Mouse (Mus musculus) heart, embryonic 16.5 days (tissue): ENCODE measurements at regions not wholly inside any gene's neighbourhood (a gene's known extent, or its start where the extent isn't known, plus 50 kb on each side); places are given as distances from the start of the nearest gene placed in this dataset.

ENCODE experiments used
- ATAC-seq: fragments of 200-750 bp; cut with Nextera tagmentation; replicated peaks from 2 replicates; pipeline ENCODE4 v1.8.0; 2017; ENCODE audit warnings: moderate number of reproducible peaks; ENCODE audit not compliant: insufficient read depth, low FRiP score; ENCODE audit errors: extremely low read depth
- H3K27ac ChIP-seq: fragments of 300-500 bp; sonication (generic); 2 replicates; pipeline ENCODE4 v1.5.1; 2014; ENCODE audit warnings: mild to moderate bottlenecking, low read length, control low read depth, moderate library complexity
- H3K27me3 ChIP-seq: fragments of 300-500 bp; sonication (generic); 2 replicates; pipeline ENCODE4 v1.6.1; 2014; ENCODE audit warnings: low read length, mixed read lengths; ENCODE audit not compliant: control insufficient read depth, insufficient read depth
- H3K36me3 ChIP-seq: fragments of 300-500 bp; sonication (generic); 2 replicates; pipeline ENCODE4 v1.6.1; 2014; ENCODE audit not compliant: control insufficient read depth, insufficient read depth
- H3K4me1 ChIP-seq: fragments of 300-500 bp; sonication (generic); 2 replicates; pipeline ENCODE4 v1.6.1; 2014; ENCODE audit warnings: low read length, mixed read lengths; ENCODE audit not compliant: control insufficient read depth, insufficient read depth
- H3K4me2 ChIP-seq: fragments of 300-500 bp; sonication (generic); 2 replicates; pipeline ENCODE4 v1.6.1; 2014; ENCODE audit warnings: low read depth, mild to moderate bottlenecking, control low read depth, low read length
- H3K4me3 ChIP-seq: fragments of 300-500 bp; sonication (generic); 2 replicates; pipeline ENCODE4 v1.5.1; 2014; ENCODE audit warnings: mild to moderate bottlenecking, control low read depth, low read length
- H3K9ac ChIP-seq: fragments of 300-500 bp; sonication (generic); 2 replicates; pipeline ENCODE4 v1.6.1; 2014; ENCODE audit warnings: low read length, control low read depth
- H3K9me3 ChIP-seq: fragments of 300-500 bp; sonication (generic); replicated peaks from 2 replicates; pipeline ENCODE4 v1.6.1; 2016; ENCODE audit warnings: low read length; ENCODE audit not compliant: control insufficient read depth
- WGBS: fragments of 180-500 bp; shearing (Covaris S2); extraction: QIAGEN DNeasy Blood & Tissue Kit; methylation state at CpG from one replicate; pipeline ENCODE4 v1.1.7; 2014; 5-methylcytosine and 5-hydroxymethylcytosine counted together

- H3K27ac ChIP-seq: no peak overlapping the region
- H3K9me3 ChIP-seq: no peaks in the 10 kb centered on the region
- H3K9ac ChIP-seq: no peak overlapping the region
- no peak overlapping the region for H3K4me3 ChIP-seq
- H3K4me1 ChIP-seq: no peaks in the 10 kb centered on the region
- H3K27me3 ChIP-seq: no peaks in the 10 kb centered on the region
- no peaks in the 10 kb centered on the region for H3K36me3 ChIP-seq
- no peak for ATAC-seq
- H3K4me2 ChIP-seq: no peak overlapping the region
- 81% methylated on average over 10 of the region's 10 CpGs for WGBS
Observed at GRCm38 (mm10) chr16:78067532-78068118, 233.7 kb upstream of the Cxadr start.

GRCm38 (mm10) chr16:78060516-78060915, 240.8 kb upstream of the Cxadr start:
- Histone ChIP-seq H3K9ac (no peak overlapping the region), H3K4me1 (no peaks in the 10 kb centered on the region), H3K27me3 (no peaks in the 10 kb centered on the region), H3K4me3 (no peak overlapping the region), H3K36me3 (no peaks in the 10 kb centered on the region), H3K9me3 (no peaks in the 10 kb centered on the region), H3K27ac (no peak overlapping the region), H3K4me2 (no peak overlapping the region)
- WGBS: 57% methylated on average over 6 of the region's 6 CpGs
- no peak for ATAC-seq

GRCm38 (mm10) chr16:78057549-78057948, 243.7 kb upstream of the Cxadr start:
- Histone ChIP-seq H3K9me3 (no peaks in the 10 kb centered on the region), H3K36me3 (no peaks in the 10 kb centered on the region), H3K4me1 (no peaks in the 10 kb centered on the region), H3K4me3 (no peak overlapping the region), H3K27ac (no peak overlapping the region), H3K4me2 (no peak overlapping the region), H3K27me3 (no peaks in the 10 kb centered on the region), H3K9ac (no peak overlapping the region)
- 67% methylated on average over 3 of the region's 3 CpGs for WGBS
- no peak for ATAC-seq

- Histone ChIP-seq H3K27ac (no peak overlapping the region), H3K4me2 (no peak overlapping the region), H3K9me3 (no peaks in the 10 kb centered on the region), H3K27me3 (no peaks in the 10 kb centered on the region), H3K4me1 (no peaks in the 10 kb centered on the region), H3K4me3 (no peak overlapping the region), H3K9ac (no peak overlapping the region), H3K36me3 (no peaks in the 10 kb centered on the region)
- WGBS: 36% methylated on average over 7 of the region's 7 CpGs
- no peak for ATAC-seq
Observed at GRCm38 (mm10) chr16:78052133-78052532, 249.2 kb upstream of the Cxadr start.

GRCm38 (mm10) chr16:78040149-78040920, 261.0 kb upstream of the Cxadr start:
- Histone ChIP-seq H3K9me3 (no peaks in the 10 kb centered on the region), H3K27me3 (no peaks in the 10 kb centered on the region), H3K36me3 (no peaks in the 10 kb centered on the region), H3K4me3 (no peak overlapping the region), H3K27ac (no peak overlapping the region), H3K4me2 (no peak overlapping the region), H3K4me1 (no peaks in the 10 kb centered on the region), H3K9ac (no peak overlapping the region)
- 73% methylated on average over 4 of the region's 4 CpGs for WGBS
- no peak for ATAC-seq

GRCm38 (mm10) chr16:78019605-78020285, 281.5 kb upstream of the Cxadr start:
- no peak overlapping the region for H3K9ac ChIP-seq
- no peak overlapping the region for H3K4me2 ChIP-seq
- H3K27me3 ChIP-seq: no peaks in the 10 kb centered on the region
- H3K9me3 ChIP-seq: no peaks in the 10 kb centered on the region
- no peak overlapping the region for H3K27ac ChIP-seq
- H3K4me1 ChIP-seq: no peaks in the 10 kb centered on the region
- no peak for ATAC-seq
- 62% methylated on average over 8 of the region's 8 CpGs for WGBS
- no peaks in the 10 kb centered on the region for H3K36me3 ChIP-seq
- H3K4me3 ChIP-seq: no peak overlapping the region

- Histone ChIP-seq H3K4me1 (no peaks in the 10 kb centered on the region), H3K4me2 (no peak overlapping the region), H3K27ac (no peak overlapping the region), H3K9me3 (no peaks in the 10 kb centered on the region), H3K27me3 (no peaks in the 10 kb centered on the region), H3K4me3 (no peak overlapping the region), H3K9ac (no peak overlapping the region), H3K36me3 (no peaks in the 10 kb centered on the region)
- whole genome bisulfite sequencing: 50% methylated on average over 2 of the region's 2 CpGs
- no peak for ATAC-seq
Observed at GRCm38 (mm10) chr16:78015401-78015800, 285.9 kb upstream of the Cxadr start.

- no peak overlapping the region for H3K9ac ChIP-seq
- no peak overlapping the region for H3K4me3 ChIP-seq
- no peak overlapping the region for H3K4me2 ChIP-seq
- H3K9me3 ChIP-seq: no peaks in the 10 kb centered on the region
- H3K36me3 ChIP-seq: no peaks in the 10 kb centered on the region
- H3K27me3 ChIP-seq: no peaks in the 10 kb centered on the region
- 80% methylated on average over 5 of the region's 5 CpGs for WGBS
- H3K4me1 ChIP-seq: no peaks in the 10 kb centered on the region
- no peak overlapping the region for H3K27ac ChIP-seq
- ATAC-seq: no peak
Observed at GRCm38 (mm10) chr16:78013049-78013819, 288.1 kb upstream of the Cxadr start.
